Mouse (Mus musculus) gonadal fat pad, adult 2 months (tissue): Measurements from ENCODE around the gene BC017158. TPM values are rescaled to one million over a fixed set of nuclear protein-coding genes. Genes with fewer than 3 reads are reported as not detected.
"Not testable (repeated sequence)": the region's sequence is repeated elsewhere in the genome, so short reads cannot be mapped to it uniquely, and the experiment has no call there.

Experiments
- DNase-seq: peaks from one replicate; pipeline ENCODE4 v3.0.0-alpha.2; 2012; ENCODE audit warnings: low read depth
- polyA plus RNA-seq: library from polyadenylated mRNA; depleted of rRNA; stranded (reverse); fragments of >200 nt; gene quantifications from 2 replicates; pipeline ENCODE4 v1.2.3, GENCODE M21; 2012; rRNA removed

BC017158 gene
- polyA plus RNA-seq: 40.1 and 48.1 TPM in 2 replicates

DNA sequence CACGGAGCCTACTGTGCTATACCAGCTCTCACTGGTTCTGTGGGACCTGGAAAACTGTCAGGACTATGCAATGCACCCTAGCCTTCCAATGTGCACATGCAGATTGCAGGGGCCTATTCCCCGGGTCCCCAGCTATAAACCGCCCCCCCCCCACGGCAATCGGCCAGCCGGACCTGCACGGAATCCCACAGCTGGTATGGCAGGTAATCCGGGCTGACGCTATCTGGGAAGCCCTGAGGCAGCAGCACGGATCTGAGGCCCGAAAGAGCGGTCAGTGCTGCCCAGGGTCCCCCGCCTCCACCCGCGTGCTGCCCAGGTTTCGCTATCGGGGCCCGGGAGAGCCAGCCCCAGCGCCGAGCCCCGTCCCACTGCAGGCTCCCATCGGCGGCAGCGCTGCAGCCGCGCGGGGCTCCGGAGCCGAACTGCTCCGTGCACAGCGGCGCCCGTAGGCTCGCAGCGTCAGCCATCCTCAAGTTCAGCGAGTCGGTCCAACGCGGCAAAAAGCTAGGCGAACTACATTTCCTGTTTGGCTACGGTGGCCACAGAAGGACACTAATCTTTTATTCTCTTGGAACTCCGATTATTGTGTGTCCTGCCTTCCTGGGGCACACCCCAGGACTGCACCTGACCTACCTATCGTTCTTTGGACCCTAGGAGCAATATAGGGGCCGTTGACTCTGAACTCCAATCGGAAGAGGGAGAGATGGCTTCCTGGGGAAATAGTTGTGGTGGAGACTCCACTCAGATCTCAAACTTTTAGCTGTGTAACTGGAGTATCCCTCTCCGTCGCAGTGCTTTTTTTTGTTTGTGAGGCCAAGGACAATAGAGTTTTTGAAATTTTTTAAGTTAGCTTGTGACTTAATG lies at the start of gene BC017158:
Gene BC017158 (minus strand): TSS at position 554 of the 864 bp plus-strand sequence.
- DNase-seq: no peak

DNA sequence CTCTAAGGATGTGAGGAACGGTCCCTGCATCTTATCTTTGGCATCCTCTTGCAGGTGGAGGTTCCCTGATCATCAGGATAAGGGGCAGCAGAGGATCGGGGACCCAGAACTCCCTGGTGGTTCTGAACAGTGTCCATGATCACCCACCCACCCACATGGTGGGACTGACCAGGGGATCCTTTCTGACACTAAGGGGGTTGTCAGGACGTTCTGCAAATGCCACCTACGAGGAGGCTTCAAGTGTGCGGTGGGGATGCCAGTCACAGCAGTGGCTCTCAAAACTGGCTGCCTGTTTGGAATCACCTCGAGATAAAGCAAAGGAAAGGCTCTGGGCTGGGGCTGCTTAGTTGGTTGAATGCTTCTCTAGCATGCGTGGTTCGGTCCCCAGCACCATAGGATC lies 49.0 kb upstream of the BC017158 start:
- DNase-seq: no peak

DNA sequence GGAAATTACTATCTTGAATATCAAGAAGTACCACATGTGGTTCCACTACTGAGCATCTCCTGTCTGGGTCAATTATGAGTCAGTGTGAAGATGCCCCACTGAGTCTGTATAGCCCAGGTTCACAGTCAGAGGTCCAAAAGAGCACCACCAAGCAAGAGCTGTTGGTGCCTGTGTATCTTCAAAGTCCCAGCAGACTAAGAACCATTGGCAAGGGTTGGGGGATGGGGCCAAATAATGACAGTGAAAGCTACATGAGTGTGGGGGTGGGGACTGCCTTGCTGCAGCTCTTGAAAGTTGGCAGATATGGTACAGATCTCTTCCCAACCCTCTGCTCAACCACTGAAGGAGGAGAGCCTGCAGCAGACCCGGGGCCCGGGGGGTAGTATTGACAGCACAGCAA lies 48.6 kb upstream of the BC017158 start:
- no peak for DNase-seq

DNA sequence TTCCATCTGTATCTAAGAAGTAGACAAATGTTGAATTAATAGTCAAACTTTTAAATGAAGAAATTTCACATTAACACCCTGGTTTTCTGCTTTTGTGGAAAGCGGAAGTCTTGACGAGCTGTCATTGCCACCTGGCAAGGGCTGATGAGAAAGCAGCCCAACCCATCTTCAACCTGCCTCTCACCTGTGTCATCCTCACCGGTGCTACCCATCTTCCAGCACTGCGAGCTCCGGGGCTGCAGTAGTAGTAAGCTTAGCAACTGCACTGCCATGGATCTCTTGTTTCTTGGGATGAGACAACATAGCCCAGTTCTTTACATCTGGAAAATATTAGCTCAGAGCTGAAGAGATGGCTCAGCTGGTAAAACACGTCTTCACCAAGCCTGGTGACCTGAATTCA lies 47.7 kb upstream of the BC017158 start:
- no peak for DNase-seq

DNA sequence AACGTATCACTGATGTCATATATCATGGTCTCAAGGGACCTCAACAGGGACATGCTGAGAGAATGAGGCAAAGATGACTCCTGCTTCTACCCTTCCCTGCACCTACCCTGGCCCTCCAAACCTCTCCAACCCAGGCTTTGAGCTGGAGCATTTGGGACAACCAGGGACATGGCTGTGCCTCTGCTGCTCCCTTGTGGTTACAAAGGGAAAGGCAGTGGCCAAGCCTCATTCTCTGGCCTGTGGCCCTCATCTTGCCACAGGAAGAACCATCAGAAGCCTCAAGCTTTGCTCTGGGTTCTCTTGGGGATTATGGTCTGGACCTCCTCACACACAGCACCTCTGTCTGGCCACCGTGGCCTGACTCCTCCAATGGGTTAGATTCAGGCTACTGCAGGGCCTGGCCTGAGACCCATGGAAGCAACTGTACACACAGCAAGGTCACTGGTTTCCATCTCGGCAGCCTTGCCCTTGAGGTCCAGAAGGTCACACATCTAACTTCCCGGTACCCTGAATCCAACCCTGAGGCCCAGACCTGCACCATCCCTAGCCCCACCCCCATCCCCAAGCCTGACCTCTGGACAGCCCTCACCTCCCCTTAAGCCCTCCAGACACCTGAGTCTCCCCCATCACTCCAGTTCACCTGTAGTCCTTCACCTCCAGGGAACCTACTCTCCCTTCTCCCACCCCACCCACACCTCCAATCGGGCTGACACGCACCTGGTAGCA lies 47.1 kb upstream of the BC017158 start:
- DNase-seq: no peak

DNA sequence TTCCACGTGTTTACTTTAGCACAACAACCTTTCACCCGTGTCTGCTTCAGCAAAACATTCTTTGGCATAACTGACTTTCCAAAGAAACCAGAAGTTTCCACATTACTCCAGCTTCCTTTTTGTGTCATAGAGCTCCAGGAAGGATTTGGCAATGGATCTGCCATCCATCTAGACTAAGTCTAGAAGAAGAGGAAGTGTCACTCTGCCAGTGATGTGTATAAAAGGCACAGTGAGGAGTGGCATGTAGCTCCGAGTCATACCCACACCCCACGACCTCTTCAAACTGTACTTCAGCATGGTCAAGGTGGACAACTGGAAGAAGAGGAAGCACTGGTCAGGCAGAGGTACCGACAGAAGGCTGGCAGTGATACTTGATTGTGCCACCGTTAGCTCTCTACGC lies 46.5 kb upstream of the BC017158 start:
- no peak for DNase-seq

DNA sequence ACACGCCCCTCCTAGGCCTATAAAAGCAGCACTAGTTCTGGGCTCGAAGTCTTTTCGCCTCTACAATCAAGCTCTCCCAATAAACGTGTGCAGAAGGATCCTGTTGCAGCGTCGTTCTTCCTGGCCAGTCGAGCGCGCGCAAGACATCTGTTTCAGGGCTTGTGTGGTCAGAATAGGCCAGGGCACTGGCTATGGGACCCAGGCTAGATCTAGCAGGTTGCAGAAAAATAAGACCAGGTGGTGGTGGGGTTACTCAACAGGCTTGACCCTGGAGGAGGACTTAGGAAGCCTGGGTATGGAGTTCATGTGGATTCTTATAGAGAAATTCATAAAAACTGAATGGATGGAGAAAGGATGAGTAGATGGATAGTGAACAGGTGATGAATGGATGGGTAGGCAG lies 44.7 kb upstream of the BC017158 start:
- DNase-seq: not testable (repeated sequence)

DNA sequence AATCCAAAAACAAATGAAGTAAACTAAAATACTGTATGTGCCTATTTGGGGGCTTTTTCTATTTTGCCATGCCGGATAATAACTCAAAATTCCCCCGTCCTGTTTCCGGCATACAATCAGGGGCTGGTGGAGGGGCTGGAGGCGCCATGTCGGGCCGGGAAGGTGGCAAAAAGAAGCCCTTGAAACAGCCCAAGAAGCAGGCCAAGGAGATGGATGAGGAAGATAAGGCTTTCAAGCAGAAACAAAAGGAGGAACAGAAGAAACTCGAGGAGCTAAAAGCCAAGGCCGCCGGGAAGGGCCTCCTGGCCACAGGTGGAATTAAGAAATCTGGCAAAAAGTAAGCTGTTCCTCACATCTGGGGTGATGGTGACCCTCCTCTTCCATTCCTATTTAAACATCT lies 42.4 kb upstream of the BC017158 start:
- not testable (repeated sequence) for DNase-seq

DNA sequence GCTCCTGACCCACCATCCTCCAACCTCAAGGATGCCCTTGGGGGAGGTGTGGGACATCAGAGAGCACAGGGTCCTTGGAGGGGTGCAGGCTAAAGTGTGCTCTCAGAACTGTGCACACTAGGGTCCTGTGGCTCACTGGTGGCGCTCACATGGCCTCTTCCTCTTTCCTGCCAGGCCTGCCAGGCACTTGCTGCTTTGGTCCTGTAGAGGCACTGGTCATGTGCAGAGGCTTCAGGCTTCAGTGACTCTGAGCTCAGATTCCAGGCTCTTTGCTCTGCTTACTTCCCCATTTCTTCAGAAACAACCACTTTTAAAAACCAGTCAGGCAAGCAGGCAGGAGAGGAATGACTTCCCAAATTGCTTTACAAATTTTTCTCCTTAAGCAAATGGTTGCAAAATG lies 34.9 kb upstream of the BC017158 start:
- no peak for DNase-seq

DNA sequence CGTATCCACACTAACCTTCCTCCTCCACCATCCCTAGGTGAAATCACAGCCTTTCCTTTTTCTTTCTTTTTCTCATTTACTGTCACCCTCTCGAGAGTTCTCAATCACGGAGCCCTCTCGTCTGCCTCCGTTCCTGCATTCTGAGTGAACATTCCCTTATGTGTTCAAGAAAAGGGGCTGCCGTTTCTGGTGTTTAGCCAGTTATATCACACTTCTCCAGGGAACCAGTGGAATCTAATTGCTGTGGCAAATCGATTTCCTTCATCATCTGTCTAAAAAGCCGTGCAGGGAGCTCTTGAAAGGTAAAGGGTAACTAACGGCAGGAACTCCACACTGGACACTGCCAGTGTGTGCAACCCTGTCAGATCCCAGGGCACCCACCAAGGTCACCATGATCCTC lies 33.0 kb upstream of the BC017158 start:
- DNase-seq: no peak

DNA sequence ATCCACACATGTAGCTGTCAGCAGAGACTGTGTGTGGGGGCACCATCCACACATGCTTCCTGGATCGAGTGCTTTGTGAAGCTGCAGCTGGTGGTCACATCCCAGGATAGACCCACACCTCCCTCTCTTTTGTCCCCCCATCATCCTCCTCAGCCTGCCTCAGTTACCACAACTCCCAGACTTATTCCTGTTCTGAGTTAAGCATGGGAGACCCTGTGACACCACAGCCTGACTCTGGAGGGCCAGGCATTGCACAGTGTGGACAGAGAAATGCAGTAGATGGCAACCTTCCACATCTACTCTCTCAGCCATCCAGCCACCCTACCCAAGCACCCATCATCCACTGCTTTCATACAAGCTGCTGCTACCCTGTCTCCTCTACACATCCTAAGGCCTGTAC lies 27.0 kb upstream of the BC017158 start:
- DNase-seq: no peak

DNA sequence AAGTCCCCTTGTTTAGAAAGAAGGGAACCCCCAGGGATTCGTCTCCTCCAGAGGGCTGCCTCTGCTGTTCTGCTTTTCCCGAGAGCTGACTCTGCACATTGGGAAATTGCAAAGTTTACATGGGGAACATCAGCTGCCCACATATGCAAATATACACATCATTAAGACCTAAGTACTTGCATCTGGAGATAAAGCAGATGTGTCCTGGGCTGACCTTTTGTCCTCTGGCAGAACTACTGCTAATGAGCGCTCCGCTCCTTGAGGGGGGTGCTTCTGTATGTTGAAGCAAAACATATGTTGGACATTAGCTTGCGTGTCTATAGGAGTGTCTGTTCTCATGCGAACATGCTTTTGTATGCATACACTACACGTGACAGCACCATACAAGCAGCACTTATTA lies 23.3 kb upstream of the BC017158 start:
- DNase-seq: no peak

DNA sequence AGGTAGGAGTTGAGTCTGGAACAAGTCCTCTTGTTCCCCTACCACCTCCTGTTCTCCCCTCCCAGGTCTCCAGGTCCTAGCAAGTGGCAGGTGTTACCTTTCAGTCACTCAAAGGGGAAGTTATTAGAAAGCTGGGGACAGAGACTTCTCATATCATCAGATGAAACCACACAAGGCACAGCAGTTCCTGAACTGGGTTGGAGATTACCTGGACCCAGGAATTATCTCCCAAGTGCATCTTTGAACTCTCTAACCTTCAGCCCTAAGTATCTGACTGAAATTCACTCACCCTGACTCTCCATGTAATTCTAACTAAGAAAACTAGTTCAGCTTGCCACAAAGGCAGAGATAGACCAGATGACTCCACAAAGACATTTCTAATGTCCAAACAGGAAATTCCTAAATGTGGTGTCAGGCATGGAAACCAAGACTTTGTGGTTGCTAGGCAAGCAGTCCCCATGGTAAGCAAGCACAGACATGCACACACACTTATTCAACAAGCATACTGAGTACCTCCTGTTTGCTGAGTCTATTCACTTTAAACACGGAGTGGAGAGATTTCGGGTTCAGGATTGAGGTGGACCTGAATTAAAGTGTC lies 22.3 kb upstream of the BC017158 start:
- no peak for DNase-seq

DNA sequence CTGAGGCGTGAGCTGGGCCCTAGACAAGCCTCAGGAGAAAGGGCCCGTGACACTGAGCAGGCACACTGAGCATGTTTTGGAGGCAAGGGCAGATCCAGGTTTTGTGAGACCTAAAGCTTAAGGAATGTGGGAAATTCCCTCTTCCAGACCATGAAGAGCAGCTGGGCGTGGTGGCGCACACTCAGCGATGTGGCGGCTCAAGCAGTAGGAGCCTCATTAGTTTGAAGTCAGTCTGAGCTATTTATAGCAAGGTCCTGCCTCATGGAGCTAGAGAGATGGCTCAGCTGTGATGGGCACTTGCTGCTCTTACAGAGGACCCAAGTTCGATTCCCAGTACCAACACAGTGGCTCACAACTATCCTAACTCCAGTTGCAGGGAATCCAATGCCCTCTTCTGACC lies 21.2 kb upstream of the BC017158 start:
- no peak for DNase-seq

DNA sequence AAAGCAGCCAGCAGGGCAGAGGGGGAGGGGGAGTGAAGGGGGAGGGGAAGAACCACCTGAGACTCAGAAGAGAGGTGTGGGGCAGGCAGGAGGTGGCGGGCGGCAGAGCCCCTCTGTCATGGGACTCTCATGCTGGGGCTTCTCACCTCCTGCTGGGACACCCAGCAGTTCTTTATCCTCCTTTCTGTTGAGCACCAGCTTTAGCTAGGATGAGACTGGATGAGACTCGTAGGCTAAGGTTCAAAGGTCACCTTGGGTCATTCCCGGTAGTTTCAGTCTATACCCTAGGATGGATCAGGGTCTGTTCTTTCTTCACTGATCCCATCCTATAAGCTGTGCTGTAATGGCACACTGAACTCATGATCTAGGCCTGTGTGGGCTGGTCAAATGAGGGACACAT lies 19.0 kb upstream of the BC017158 start:
- no peak for DNase-seq

DNA sequence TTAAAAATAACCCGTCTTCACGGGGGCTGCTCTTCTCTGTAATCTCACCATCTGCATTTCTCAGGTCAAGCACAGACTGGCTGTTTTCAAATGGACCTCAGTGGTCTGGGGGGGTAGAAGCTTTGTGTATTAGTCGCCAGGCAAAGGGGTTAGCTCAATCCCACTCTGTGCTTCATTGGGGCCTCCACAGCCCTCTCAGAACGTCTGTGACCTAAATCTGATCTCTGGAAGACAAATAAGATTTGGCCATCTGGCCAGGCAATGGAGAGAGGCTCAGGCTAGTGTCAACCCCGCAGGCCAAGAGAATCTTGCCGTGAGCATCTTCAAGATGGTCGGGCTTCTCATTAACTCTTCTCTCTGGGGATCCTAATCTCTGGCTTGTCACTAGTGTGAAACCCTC lies 16.5 kb upstream of the BC017158 start:
- DNase-seq: no peak

DNA sequence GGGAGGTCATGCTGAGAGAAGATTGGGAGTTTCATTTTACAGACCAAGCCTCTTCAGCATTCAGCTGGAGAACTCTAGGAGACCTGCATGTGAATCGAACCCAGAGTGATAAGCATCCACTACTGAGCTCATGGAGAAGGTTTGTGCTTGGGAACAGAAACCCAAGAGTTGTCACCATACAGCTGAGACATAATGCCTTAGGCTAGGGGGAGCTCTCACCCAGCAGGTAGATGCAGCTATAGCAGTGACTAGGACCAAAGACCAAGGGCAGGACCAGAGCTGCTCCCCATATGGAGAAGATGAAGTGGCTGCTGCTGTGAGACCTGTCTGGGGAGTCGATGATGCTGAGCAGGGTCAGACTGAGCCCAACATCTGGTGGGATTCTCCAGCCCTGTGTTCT lies 15.6 kb upstream of the BC017158 start:
- DNase-seq: no peak

DNA sequence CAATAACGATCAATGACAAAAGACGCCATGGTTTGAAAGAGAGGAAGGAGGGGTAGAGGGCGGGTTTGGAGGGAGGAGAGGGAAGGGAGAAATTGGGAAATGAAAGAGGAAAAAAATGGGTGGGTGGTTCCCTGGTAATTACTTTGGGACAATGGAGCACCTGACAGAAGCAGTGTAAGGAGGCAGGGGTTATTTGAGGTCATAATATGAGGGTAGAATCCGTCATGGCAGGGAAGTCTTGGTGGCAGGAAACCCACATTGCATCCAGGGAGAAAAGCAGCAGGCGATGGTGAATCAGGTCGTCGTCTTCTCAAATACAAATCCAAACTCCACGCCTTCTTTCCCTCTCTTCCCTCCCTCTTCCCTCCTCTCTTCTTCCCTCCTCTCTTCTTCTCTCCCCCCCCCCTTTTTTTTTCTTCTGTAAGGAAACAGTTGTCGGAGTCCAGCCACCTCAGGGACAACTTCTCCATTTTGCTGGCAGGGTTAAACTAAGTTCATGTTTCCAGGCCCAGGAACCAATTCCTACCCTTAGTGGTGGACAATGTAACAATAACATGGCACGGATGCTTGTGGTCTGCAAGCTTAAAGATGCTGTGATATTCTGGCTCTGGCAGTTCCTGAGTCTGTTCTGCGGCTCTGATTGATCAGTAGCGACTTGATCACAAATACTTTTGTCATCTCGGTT lies 14.5 kb upstream of the BC017158 start:
- DNase-seq: no peak

DNA sequence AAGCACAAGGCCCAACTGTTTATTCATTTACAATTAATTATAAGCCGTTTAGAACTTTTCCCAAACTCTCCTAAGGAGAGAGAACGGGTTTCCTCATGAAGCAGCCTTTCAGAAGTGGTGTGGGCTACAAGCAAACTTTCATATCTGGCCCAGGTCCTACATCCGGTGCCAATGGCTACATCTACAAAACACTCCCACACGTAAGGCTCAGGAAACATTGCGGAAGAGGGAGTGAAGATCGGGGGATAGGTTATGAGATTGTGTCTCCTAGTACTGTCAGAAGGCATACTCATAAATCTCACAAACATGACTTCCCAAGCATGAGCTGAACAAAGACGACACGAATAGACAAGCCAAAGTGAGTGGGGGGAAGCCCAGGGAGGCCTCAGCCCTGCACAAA lies 13.8 kb upstream of the BC017158 start:
- no peak for DNase-seq

DNA sequence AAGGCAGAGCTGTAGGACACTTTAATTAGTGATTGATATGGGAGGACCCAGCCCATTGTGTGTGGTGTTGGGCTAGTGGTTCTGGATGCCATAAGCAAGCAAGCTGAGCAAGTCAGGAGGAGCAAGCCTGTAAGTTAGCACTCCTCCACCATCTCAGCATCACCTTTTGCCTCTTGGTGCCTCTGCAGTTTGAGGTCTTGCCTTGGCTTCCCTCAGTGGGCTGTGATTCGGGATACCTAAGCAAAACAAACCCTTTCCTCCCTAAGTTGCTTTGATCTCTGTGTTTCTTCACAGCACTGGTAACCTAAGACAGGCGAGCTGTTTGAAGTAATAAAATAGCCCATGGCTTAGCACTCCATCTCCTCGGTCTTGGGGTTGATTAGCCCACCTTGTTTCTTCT lies 13.3 kb upstream of the BC017158 start:
- DNase-seq: no peak

DNA sequence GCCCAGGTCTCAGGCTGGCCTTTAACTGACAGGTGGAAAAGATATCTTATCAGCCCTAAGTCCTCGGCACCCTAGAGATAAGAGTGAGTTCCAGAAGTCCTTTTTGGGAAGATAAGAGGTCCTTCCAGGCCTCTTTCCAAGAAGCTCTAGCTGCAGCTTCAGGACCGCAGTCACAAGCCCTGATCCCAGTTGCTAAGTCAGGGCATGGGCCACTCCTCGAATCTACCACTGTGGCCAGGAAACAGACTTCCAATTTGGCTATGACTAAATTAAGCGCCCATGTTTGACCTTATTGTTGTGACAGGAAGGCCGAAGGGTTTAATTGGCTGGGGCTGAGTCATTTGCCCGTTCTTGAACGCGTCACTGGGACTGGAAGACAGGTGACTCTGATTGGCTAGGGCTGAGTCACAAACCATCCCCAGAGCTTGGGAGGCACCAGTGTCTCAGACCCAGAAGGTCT lies 12.3 kb upstream of the BC017158 start:
- no peak for DNase-seq

DNA sequence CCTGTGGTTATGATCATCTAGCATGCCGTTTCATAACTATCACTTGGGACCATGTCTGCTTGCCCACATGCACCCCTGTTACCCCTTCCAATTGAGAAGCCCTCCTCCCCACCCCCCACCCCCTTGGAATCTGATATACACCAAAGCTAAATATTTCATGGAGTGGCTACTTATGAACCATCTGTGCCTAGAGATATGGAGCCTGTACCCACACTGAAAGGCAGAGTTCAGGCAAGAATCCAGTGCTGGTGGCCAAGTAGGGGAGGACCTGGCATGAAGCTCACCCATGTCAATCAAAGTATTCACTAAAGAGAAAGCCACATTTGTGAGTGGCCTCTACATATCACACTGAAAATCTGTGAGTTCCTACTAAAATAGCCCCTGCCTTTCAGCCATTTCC lies 11.8 kb upstream of the BC017158 start:
- no peak for DNase-seq
